Mouse (Mus musculus): ENCODE results near the gene Kansl2.

Gene Kansl2

GRCm38 (mm10) chr15:98533881-98534627 lies at the start of gene Kansl2:
Gene Kansl2 (minus strand): TSS chr15:98534264.
- DNase-seq (ENCODE audit: low read depth, low spot score), result peak; percentile 99

- DNase-seq (ENCODE audit: low read depth, low spot score), result no peak
These were observed 48.9 kb upstream of the Kansl2 start for GRCm38 (mm10) chr15:98582996-98583395.

- DNase-seq (ENCODE audit: low read depth, low spot score), result no peak
These were observed 48.3 kb upstream of the Kansl2 start for GRCm38 (mm10) chr15:98582410-98582809.

- peak; percentile 83 for DNase-seq (ENCODE audit: low read depth, low spot score)
These were observed 45.9 kb upstream of the Kansl2 start for GRCm38 (mm10) chr15:98579795-98580464.

GRCm38 (mm10) chr15:98579310-98579709 lies 45.2 kb upstream of the Kansl2 start:
- DNase-seq (ENCODE audit: low read depth, low spot score), result no peak

GRCm38 (mm10) chr15:98573293-98573692 lies 39.2 kb upstream of the Kansl2 start:
- no peak for DNase-seq (ENCODE audit: low read depth, low spot score)

GRCm38 (mm10) chr15:98570873-98571538 lies 36.9 kb upstream of the Kansl2 start, which contains the start of the genes Ccnt1 and 4930415O20Rik:
Gene Ccnt1 (minus strand): TSS chr15:98570923.
Gene 4930415O20Rik (plus strand): TSS chr15:98571004.
- no peak for DNase-seq (ENCODE audit: low read depth, low spot score)

GRCm38 (mm10) chr15:98569795-98570365 lies 35.8 kb upstream of the Kansl2 start:
- DNase-seq (ENCODE audit: low read depth, low spot score), result no peak

- DNase-seq (ENCODE audit: low read depth, low spot score), result no peak
These were observed 35.2 kb upstream of the Kansl2 start for GRCm38 (mm10) chr15:98569216-98569615.

- DNase-seq (ENCODE audit: low read depth, low spot score), result peak; percentile 22
These were observed 34.4 kb upstream of the Kansl2 start for GRCm38 (mm10) chr15:98568256-98569033.

GRCm38 (mm10) chr15:98567278-98568134 lies 33.4 kb upstream of the Kansl2 start:
- peak; percentile 100 for DNase-seq (ENCODE audit: low read depth, low spot score)

- no peak for DNase-seq (ENCODE audit: low read depth, low spot score)
These were observed 32.9 kb upstream of the Kansl2 start for GRCm38 (mm10) chr15:98566973-98567277.

- no peak for DNase-seq (ENCODE audit: low read depth, low spot score)
These were observed 23.1 kb upstream of the Kansl2 start for GRCm38 (mm10) chr15:98557186-98557585.

GRCm38 (mm10) chr15:98555881-98556280 lies 21.8 kb upstream of the Kansl2 start:
- no peak for DNase-seq (ENCODE audit: low read depth, low spot score)

GRCm38 (mm10) chr15:98552758-98553157 lies 18.7 kb upstream of the Kansl2 start:
- DNase-seq (ENCODE audit: low read depth, low spot score), result no peak

- no peak for DNase-seq (ENCODE audit: low read depth, low spot score)
These were observed 12.8 kb upstream of the Kansl2 start for GRCm38 (mm10) chr15:98546843-98547242.

- no peak for DNase-seq (ENCODE audit: low read depth, low spot score)
These were observed 11.1 kb upstream of the Kansl2 start for GRCm38 (mm10) chr15:98545151-98545550.

GRCm38 (mm10) chr15:98543341-98543740 lies 9.3 kb upstream of the Kansl2 start:
- DNase-seq (ENCODE audit: low read depth, low spot score), result no peak

GRCm38 (mm10) chr15:98541064-98541463 lies 7.0 kb upstream of the Kansl2 start:
- peak; percentile 32 for DNase-seq (ENCODE audit: low read depth, low spot score)

GRCm38 (mm10) chr15:98537923-98538322 lies 3.9 kb upstream of the Kansl2 start:
- no peak for DNase-seq (ENCODE audit: low read depth, low spot score)

Data from CD4-positive helper T cell, adult 2 months (primary cell).